In genomic region chr8:105693648-105694047, GRCm38 (mm10) we compare ENCODE assay signal across 9 mouse cellular contexts. TPM values are rescaled to one million over a fixed set of nuclear protein-coding genes. Genes with fewer than 3 reads are reported as not detected.
DNase-seq lines count a peak whose midpoint lies in the region; ATAC-seq and TF ChIP-seq lines count a peak whose summit lies in the region.
"Had no signal": no experiment of that assay in that cellular context is flagged by ENCODE, and none has a peak within 500 bp of the region (broad histone marks: within the 10 kb centered on the region; RNA-seq: fewer than 3 reads in every experiment).

No protein-coding gene starts in this region.

- 0 out of 2 replicates have a peak overlapping the region, but pooled peaks have one; percentile 11 for H3K9ac ChIP-seq in liver, postnatal 0 days (replicated peaks)

- WGBS in forebrain, embryonic 10.5 days: 4% methylated on average over 30 of the region's 30 CpGs
- WGBS in liver, postnatal 0 days (ENCODE audit: insufficient replicate concordance): 11% methylated on average over 28 of the region's 30 CpGs

- H3K27me3 ChIP-seq in forebrain, embryonic 10.5 days (ENCODE audit: poor library complexity, severe bottlenecking): peaks cover 28% of the 10 kb centered on the region
- 0 out of 2 replicates have a peak, but pooled peaks cover 4% of the 10 kb centered on the region for H3K27me3 ChIP-seq in liver, postnatal 0 days (ENCODE audit: insufficient read depth, low read length)

- peak; percentile 66 for ATAC-seq in liver, postnatal 0 days

- H3K4me3 ChIP-seq in forebrain, embryonic 10.5 days: peak overlapping the region; percentile 59
- H3K4me3 ChIP-seq in liver, postnatal 0 days (ENCODE audit: low read depth, low read length): peak overlapping the region; percentile 38

- H3K9me3 ChIP-seq in forebrain, embryonic 10.5 days: peaks cover 7% of the 10 kb centered on the region
- no peaks in the 10 kb centered on the region for H3K9me3 ChIP-seq in liver, postnatal 0 days (ENCODE audit: low read length)

- H3K27ac ChIP-seq in forebrain, embryonic 10.5 days: peak overlapping the region; percentile 70; the same call in 1 of the 2 replicates
- no peak overlapping the region for H3K27ac ChIP-seq in liver, postnatal 0 days (ENCODE audit: low read depth)

- peak overlapping the region; percentile 71 for H3K4me2 ChIP-seq in liver, postnatal 0 days (ENCODE audit: low read depth, low read length)

- no peak for TF ChIP-seq CTCF in liver, postnatal 0 days (IDR thresholded peaks at IDR 0.05; ENCODE audit: low read depth)

- TF ChIP-seq EP300 in liver, postnatal 0 days (IDR thresholded peaks at IDR 0.05; ENCODE audit: low read depth): no peak

- H3K4me1 ChIP-seq in forebrain, embryonic 10.5 days: peaks cover 17% of the 10 kb centered on the region
- H3K4me1 ChIP-seq in liver, postnatal 0 days (ENCODE audit: insufficient read depth): peaks cover 9% of the 10 kb centered on the region

- DNase-seq in Muller cell, postnatal 12 days (ENCODE audit: inconsistent ontology term): peak; percentile 69
- DNase-seq in c-Kit-positive CD71-negative TER-119-negative erythroid progenitor cells, embryonic 14.5 days (ENCODE audit: low read depth): peak; percentile 39
- peak; percentile 69 for DNase-seq in forebrain, embryonic 10.5 days (ENCODE audit: extremely low spot score, low spot score)
- peak; percentile 81 to 87 for DNase-seq in heart, postnatal 14 days
- DNase-seq in layer of hippocampus, adult 18-20 months (ENCODE audit: low spot score in 2 of 2): peak; percentile 81 to 83
- DNase-seq in liver, postnatal 0 days: peak; percentile 73
- peak; percentile 77 for DNase-seq in ovary, postnatal 14 days (ENCODE audit: low spot score)
- DNase-seq in natural killer cell, adult 2 months (ENCODE audit: low spot score in 2 of 2): no peak

- intact Hi-C loops in heart, postnatal 14 days (cut with DNase I): no loop called here

- peaks cover 30% of the 10 kb centered on the region for H3K36me3 ChIP-seq in forebrain, embryonic 10.5 days (replicated peaks)
- peaks cover 21% of the 10 kb centered on the region for H3K36me3 ChIP-seq in liver, postnatal 0 days (replicated peaks; ENCODE audit: insufficient read depth, low read length)

RNA-seq across cellular contexts. Expression of gene Acd, which starts 7.3 kb away (rescaled TPM):
- 75.9 and 77.1 TPM in 2 replicates for polyA plus RNA-seq in forebrain, embryonic 10.5 days (2016; fragmentation: Nextera tagmentation; extraction: Ambion mirVana)
- total RNA-seq in heart, postnatal 14 days (2021): 10 to 100 TPM; 13.8 to 16.9 TPM
- total RNA-seq in layer of hippocampus, adult 18-20 months (2021): 10 to 100 TPM; 46.1 to 47.4 TPM
- polyA plus RNA-seq in liver, postnatal 0 days (2015; fragmentation: Nextera tagmentation; extraction: Ambion mirVana): 20.6 and 22.4 TPM in 2 replicates

RNA-seq across cellular contexts. Expression of gene Pard6a, which starts 7.3 kb away (rescaled TPM):
- 22.7 and 22.8 TPM in 2 replicates for polyA plus RNA-seq in forebrain, embryonic 10.5 days (2016; fragmentation: Nextera tagmentation; extraction: Ambion mirVana)
- total RNA-seq in heart, postnatal 14 days (2021): 1 to 10 TPM; 7.8 to 9.1 TPM
- total RNA-seq in layer of hippocampus, adult 18-20 months (2021): 10 to 100 TPM; 34.0 to 34.7 TPM
- 5.0 and 6.6 TPM in 2 replicates for polyA plus RNA-seq in liver, postnatal 0 days (2015; fragmentation: Nextera tagmentation; extraction: Ambion mirVana)

RNA-seq across cellular contexts. Expression of gene Carmil2, which starts 7.6 kb away (rescaled TPM):
- polyA plus RNA-seq in forebrain, embryonic 10.5 days (2016; fragmentation: Nextera tagmentation; extraction: Ambion mirVana): 0.71 and 1.1 TPM in 2 replicates
- 1 to 10 TPM in 1 of 2 experiments, under 1 TPM in 1; 0.69 to 5.7 TPM for total RNA-seq in heart, postnatal 14 days (2021)
- 10 to 100 TPM; 78.4 to 80.3 TPM for total RNA-seq in layer of hippocampus, adult 18-20 months (2021)
- polyA plus RNA-seq in liver, postnatal 0 days (2015; fragmentation: Nextera tagmentation; extraction: Ambion mirVana): 0.73 and 0.88 TPM in 2 replicates

RNA-seq across cellular contexts. Expression of gene 4933405L10Rik, which starts 13.8 kb away (rescaled TPM):
- polyA plus RNA-seq in forebrain, embryonic 10.5 days (2016; fragmentation: Nextera tagmentation; extraction: Ambion mirVana): 0.12 and 0.21 TPM in 2 replicates
- not detected for total RNA-seq in heart, postnatal 14 days (2021)
- total RNA-seq in layer of hippocampus, adult 18-20 months (2021): under 1 TPM in 1 of 2 experiments, not detected in 1; 0.27 TPM
- polyA plus RNA-seq in liver, postnatal 0 days (2015; fragmentation: Nextera tagmentation; extraction: Ambion mirVana): not detected in 2 replicates
- total RNA-seq: common myeloid progenitor, adult 5-6 weeks had no signal

RNA-seq across cellular contexts. Expression of gene Enkd1, which starts 14.4 kb away (rescaled TPM):
- 54.3 and 56.0 TPM in 2 replicates for polyA plus RNA-seq in forebrain, embryonic 10.5 days (2016; fragmentation: Nextera tagmentation; extraction: Ambion mirVana)
- total RNA-seq in heart, postnatal 14 days (2021): 1 to 10 TPM; 2.4 to 2.5 TPM
- total RNA-seq in layer of hippocampus, adult 18-20 months (2021): 1 to 10 TPM; 8.8 to 9.6 TPM
- 2.9 and 3.3 TPM in 2 replicates for polyA plus RNA-seq in liver, postnatal 0 days (2015; fragmentation: Nextera tagmentation; extraction: Ambion mirVana)

Comparison
In these comparisons a context has a peak if more than half of its experiments do, and no peak if none do; other contexts are left out.
1. DNase-seq: peak in Muller cell, postnatal 12 days (single experiment), c-Kit-positive CD71-negative TER-119-negative erythroid progenitor cells, embryonic 14.5 days (single experiment), forebrain, embryonic 10.5 days (single experiment), heart, postnatal 14 days (2 of 2), layer of hippocampus, adult 18-20 months (2 of 2), liver, postnatal 0 days (single experiment) and ovary, postnatal 14 days (single experiment); none in natural killer cell, adult 2 months (0 of 2).
2. RNA of gene Carmil2, which starts 7.6 kb away (total RNA-seq): 78.4 to 80.3 TPM in layer of hippocampus, adult 18-20 months; 0.69 to 5.7 TPM in heart, postnatal 14 days; every median in the first group is over 10 times any median in the second.